Mouse (Mus musculus) neural tube, embryonic 14.5 days (tissue): ENCODE measurements at regions not wholly inside any gene's neighbourhood (a gene's known extent, or its start where the extent isn't known, plus 50 kb on each side); places are given as distances from the start of the nearest gene placed in this dataset.

Experiments
- ATAC-seq: fragments of 200-750 bp; cut with Nextera tagmentation; 2 replicates; pipeline ENCODE4 v1.8.0; 2017; ENCODE audit warnings: low read depth, mild to moderate bottlenecking, moderate TSS enrichment, moderate library complexity
- H3K27ac ChIP-seq: fragments of 300-500 bp; sonication (generic); 2 replicates; pipeline ENCODE4 v1.5.1; 2014; ENCODE audit warnings: low read depth, mild to moderate bottlenecking, control low read depth, low read length, moderate library complexity, mixed read lengths
- H3K27me3 ChIP-seq: fragments of 300-500 bp; sonication (generic); 2 replicates; pipeline ENCODE4 v1.6.1; 2014; ENCODE audit warnings: low read length; ENCODE audit not compliant: control insufficient read depth, insufficient read depth
- H3K36me3 ChIP-seq: fragments of 300-500 bp; sonication (generic); 2 replicates; pipeline ENCODE4 v1.6.1; 2014; ENCODE audit warnings: low read length, mixed read lengths; ENCODE audit not compliant: control insufficient read depth, insufficient read depth
- H3K4me1 ChIP-seq: fragments of 300-500 bp; sonication (generic); 2 replicates; pipeline ENCODE4 v1.6.1; 2014; ENCODE audit warnings: low read length; ENCODE audit not compliant: control insufficient read depth, insufficient read depth
- H3K4me2 ChIP-seq: fragments of 300-500 bp; sonication (generic); 2 replicates; pipeline ENCODE4 v1.6.1; 2014; ENCODE audit warnings: mild to moderate bottlenecking, low read depth, low read length, control low read depth
- H3K4me3 ChIP-seq: fragments of 300-500 bp; sonication (generic); 2 replicates; pipeline ENCODE4 v1.5.1; 2014; ENCODE audit warnings: low read depth, low read length, control low read depth, mixed read lengths
- H3K9ac ChIP-seq: fragments of 300-500 bp; sonication (generic); replicated peaks from 2 replicates; pipeline ENCODE4 v1.6.1; 2014; ENCODE audit warnings: low read depth, mild to moderate bottlenecking, control low read depth, low read length, mixed read lengths
- H3K9me3 ChIP-seq: fragments of 300-500 bp; sonication (generic); 2 replicates; pipeline ENCODE4 v1.6.1; 2016; ENCODE audit warnings: low read length; ENCODE audit not compliant: control insufficient read depth
- WGBS: fragments of 180-500 bp; shearing (Covaris S2); extraction: QIAGEN DNeasy Blood & Tissue Kit; methylation state at CpG from one replicate; pipeline ENCODE4 v1.1.7; 2014; 5-methylcytosine and 5-hydroxymethylcytosine counted together

- H3K4me3 ChIP-seq: no peak overlapping the region
- H3K4me2 ChIP-seq: no peak overlapping the region
- 37% methylated on average over 3 of the region's 3 CpGs for WGBS
- ATAC-seq: no peak
- H3K9me3 ChIP-seq: no peaks in the 10 kb centered on the region
- no peaks in the 10 kb centered on the region for H3K36me3 ChIP-seq
- no peak overlapping the region for H3K9ac ChIP-seq
- no peaks in the 10 kb centered on the region for H3K4me1 ChIP-seq
- no peak overlapping the region for H3K27ac ChIP-seq
- H3K27me3 ChIP-seq: no peaks in the 10 kb centered on the region
Observed at GRCm38 (mm10) chr19:59742946-59743345, 200.5 kb downstream of the Rab11fip2 start.

- Histone ChIP-seq H3K27ac (no peak overlapping the region), H3K4me1 (no peaks in the 10 kb centered on the region), H3K4me2 (no peak overlapping the region), H3K4me3 (no peak overlapping the region), H3K36me3 (no peaks in the 10 kb centered on the region), H3K9me3 (no peaks in the 10 kb centered on the region), H3K9ac (no peak overlapping the region), H3K27me3 (no peaks in the 10 kb centered on the region)
- WGBS: 72% methylated on average over 3 of the region's 3 CpGs
- no peak for ATAC-seq
Observed at GRCm38 (mm10) chr19:59761218-59761617, 182.2 kb downstream of the Rab11fip2 start.

GRCm38 (mm10) chr19:59784401-59785046 lies 158.9 kb downstream of the Rab11fip2 start:
- no peak overlapping the region for H3K27ac ChIP-seq
- H3K27me3 ChIP-seq: no peaks in the 10 kb centered on the region

GRCm38 (mm10) chr19:59831304-59831703 lies 112.2 kb downstream of the Rab11fip2 start:
- H3K9me3 ChIP-seq: no peaks in the 10 kb centered on the region
- no peak overlapping the region for H3K27ac ChIP-seq
- H3K36me3 ChIP-seq: no peaks in the 10 kb centered on the region
- no peak overlapping the region for H3K9ac ChIP-seq
- H3K27me3 ChIP-seq: no peaks in the 10 kb centered on the region
- WGBS: 38% methylated on average over 4 of the region's 4 CpGs
- H3K4me3 ChIP-seq: no peak overlapping the region
- no peaks in the 10 kb centered on the region for H3K4me1 ChIP-seq
- no peak for ATAC-seq
- H3K4me2 ChIP-seq: no peak overlapping the region

More at GRCm38 (mm10) chr19:59784401-59785046, 158.9 kb downstream of the Rab11fip2 start:
- Histone ChIP-seq H3K9me3 (no peaks in the 10 kb centered on the region), H3K36me3 (no peaks in the 10 kb centered on the region), H3K4me2 (no peak overlapping the region), H3K4me1 (no peaks in the 10 kb centered on the region), H3K9ac (no peak overlapping the region), H3K4me3 (no peak overlapping the region)
- 58% methylated on average over 9 of the region's 9 CpGs for WGBS
- no peak for ATAC-seq

DNA sequence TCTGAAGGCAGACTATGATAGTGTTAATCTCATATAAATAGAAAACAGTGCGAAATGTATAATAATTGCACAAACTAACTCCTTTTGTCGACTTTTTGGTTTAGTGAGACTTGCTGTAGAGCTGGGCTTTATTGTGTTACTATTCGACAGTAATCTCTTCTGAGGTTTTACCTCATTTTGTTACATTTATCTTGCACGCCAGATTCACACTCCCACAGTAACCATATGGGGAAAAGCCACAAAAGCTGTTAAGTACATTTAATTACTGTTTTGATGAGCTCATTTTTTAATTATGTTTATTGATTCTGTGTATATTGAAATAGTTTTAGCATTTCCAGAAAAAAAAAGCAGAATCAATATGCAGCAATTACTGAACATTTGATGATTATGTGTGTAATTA lies 106.3 kb downstream of the Rab11fip2 start:
- H3K27ac ChIP-seq: no peak overlapping the region
- H3K4me3 ChIP-seq: no peak overlapping the region
- H3K9ac ChIP-seq: no peak overlapping the region
- H3K27me3 ChIP-seq: no peaks in the 10 kb centered on the region
- H3K36me3 ChIP-seq: no peaks in the 10 kb centered on the region
- no peaks in the 10 kb centered on the region for H3K9me3 ChIP-seq
- no peaks in the 10 kb centered on the region for H3K4me1 ChIP-seq
- WGBS: 77% methylated on average over 4 of the region's 4 CpGs
- no peak overlapping the region for H3K4me2 ChIP-seq
- no peak for ATAC-seq

- ATAC-seq: no peak
- no peak overlapping the region for H3K9ac ChIP-seq
- 65% methylated on average over 6 of the region's 6 CpGs for WGBS
Observed at GRCm38 (mm10) chr19:59837628-59838027, 105.8 kb downstream of the Rab11fip2 start.

GRCm38 (mm10) chr19:59844270-59844669 lies 99.2 kb downstream of the Rab11fip2 start:
- Histone ChIP-seq H3K4me1 (no peaks in the 10 kb centered on the region), H3K9ac (no peak overlapping the region), H3K27me3 (no peaks in the 10 kb centered on the region), H3K4me2 (no peak overlapping the region), H3K36me3 (no peaks in the 10 kb centered on the region), H3K27ac (no peak overlapping the region), H3K4me3 (no peak overlapping the region), H3K9me3 (no peaks in the 10 kb centered on the region)
- WGBS: 91% methylated on average over 3 of the region's 3 CpGs
- no peak for ATAC-seq

More at GRCm38 (mm10) chr19:59837628-59838027, 105.8 kb downstream of the Rab11fip2 start:
- Histone ChIP-seq H3K36me3 (no peaks in the 10 kb centered on the region), H3K4me1 (no peaks in the 10 kb centered on the region), H3K4me2 (no peak overlapping the region), H3K4me3 (no peak overlapping the region), H3K27me3 (no peaks in the 10 kb centered on the region), H3K9me3 (no peaks in the 10 kb centered on the region), H3K27ac (no peak overlapping the region)

GRCm38 (mm10) chr19:59846807-59847206 lies 96.6 kb downstream of the Rab11fip2 start:
- Histone ChIP-seq H3K4me3 (no peak overlapping the region), H3K36me3 (no peaks in the 10 kb centered on the region), H3K27me3 (no peaks in the 10 kb centered on the region), H3K9ac (no peak overlapping the region), H3K27ac (no peak overlapping the region), H3K4me2 (no peak overlapping the region), H3K9me3 (no peaks in the 10 kb centered on the region), H3K4me1 (no peaks in the 10 kb centered on the region)
- ATAC-seq: no peak
- WGBS: 89% methylated on average over 1 of the region's 1 CpGs

- WGBS: 66% methylated on average over 5 of the region's 5 CpGs
- Histone ChIP-seq H3K9ac (no peak overlapping the region), H3K4me2 (no peak overlapping the region), H3K27ac (no peak overlapping the region), H3K9me3 (no peaks in the 10 kb centered on the region), H3K36me3 (no peaks in the 10 kb centered on the region), H3K4me1 (no peaks in the 10 kb centered on the region), H3K4me3 (no peak overlapping the region), H3K27me3 (no peaks in the 10 kb centered on the region)
- no peak for ATAC-seq
Observed at GRCm38 (mm10) chr19:59850696-59851095, 92.8 kb downstream of the Rab11fip2 start.
